ENCODE assay signal across 32 mouse cellular contexts in genomic region chr9:36494501-36495220, GRCm38 (mm10). TPM values are rescaled to one million over a fixed set of nuclear protein-coding genes. Genes with fewer than 3 reads are reported as not detected.
DNase-seq lines count a peak whose midpoint lies in the region; TF ChIP-seq lines count a peak whose summit lies in the region.
"Had no signal": no experiment of that assay in that cellular context is flagged by ENCODE, and none has a peak within 500 bp of the region (broad histone marks: within the 10 kb centered on the region; RNA-seq: fewer than 3 reads in every experiment).

No protein-coding gene starts in this region.

- no peak overlapping the region for H3K4me3 ChIP-seq in ES-E14 (ENCODE audit: insufficient read depth in 1 of 2, low read depth in 1 of 2, low read length in 2 of 2, poor library complexity in 1 of 2, severe bottlenecking in 1 of 2)
- H3K4me3 ChIP-seq in thymus, adult 2 months (ENCODE audit: control insufficient read depth, insufficient read depth, low read length): no peak overlapping the region

- peaks cover 5% of the 10 kb centered on the region; the same call in 1 of the 2 replicates for H3K36me3 ChIP-seq in ES-E14 (ENCODE audit: control insufficient read depth, insufficient read depth, low read length, poor library complexity, severe bottlenecking)
- no peaks in the 10 kb centered on the region for H3K36me3 ChIP-seq in thymus, adult 2 months (ENCODE audit: control insufficient read depth, insufficient read depth, low read length)
- H3K36me3 ChIP-seq: G1E had no signal

- H3K9ac ChIP-seq in ES-E14 (ENCODE audit: insufficient read depth, low read depth, low read length, poor library complexity, severe bottlenecking): no peak overlapping the region

- no peaks in the 10 kb centered on the region for H3K27me3 ChIP-seq in thymus, adult 2 months (ENCODE audit: control insufficient read depth, insufficient read depth, low read length)
- H3K27me3 ChIP-seq: Patski had no signal

- no peak for TF ChIP-seq CTCF in thymus, adult 2 months (IDR thresholded peaks at IDR 0.05; ENCODE audit: borderline replicate concordance, control insufficient read depth, extremely low read depth, insufficient read depth, low read length, poor library complexity)

- TF ChIP-seq POLR2A in thymus, adult 2 months (IDR thresholded peaks at IDR 0.05; ENCODE audit: control insufficient read depth, extremely low read depth, insufficient read depth, low read length, poor library complexity): no peak

- 93% methylated on average over 4 of the region's 4 CpGs for WGBS in thymus, adult 2 months

- DNase-seq in ES-CJ7 (ENCODE audit: low read depth, low spot score) (peak; percentile 71), ES-E14 (ENCODE audit: low read depth, low spot score) (no peak), R1 (ENCODE audit: low read depth, low spot score) (peak; percentile 91), ZHBTc4 (ENCODE audit: low read depth, low spot score) (peak; percentile 78)
- DNase-seq in adrenal gland, postnatal 4 days (ENCODE audit: low spot score in 2 of 2): no peak
- DNase-seq in thymus, adult 2 months: no peak
- DNase-seq in T-cell, adult 2 months (ENCODE audit: low spot score): no peak
- DNase-seq in lung, postnatal 36 days: no peak
- DNase-seq: adrenal gland, adult 2 months; adrenal gland, adult 8-10 months; adrenal gland, postnatal 10 days; adrenal gland, postnatal 14 days; adrenal gland, postnatal 25 days; adrenal gland, postnatal 36 days; B cell, adult 2 months; cerebellum, adult 11 months; cerebellum, adult 11-12 months; cerebellum, adult 18-20 months; cerebellum, adult 2 months; cerebellum, adult 8-10 months; cerebellum, adult 9-10 months; cerebellum, adult 9-11 months; cerebellum, postnatal 10 days had no signal

- H3K9me3 ChIP-seq in ES-E14 (ENCODE audit: control insufficient read depth, insufficient read depth, low read depth, low read length): peaks cover 8% of the 10 kb centered on the region
- H3K9me3 ChIP-seq: G1E had no signal

- in situ Hi-C loops in ES-E14 (cut with MboI; ENCODE audit: low sequenced_read_pairs in 2 of 2, unreplicated experiment in 2 of 2): no loop called here

- H3K27ac ChIP-seq in ES-E14 (ENCODE audit: insufficient read depth, low read depth, low read length, poor library complexity, severe bottlenecking): peak overlapping the region; percentile 81
- no peak overlapping the region for H3K27ac ChIP-seq in thymus, adult 2 months (ENCODE audit: control insufficient read depth, insufficient read depth, low read length)

- no peaks in the 10 kb centered on the region for H3K4me1 ChIP-seq in ES-E14 (ENCODE audit: control insufficient read depth in 2 of 2, insufficient read depth in 2 of 2, low read length in 2 of 2, poor library complexity in 1 of 2)
- H3K4me1 ChIP-seq in thymus, adult 2 months (replicated peaks; ENCODE audit: control insufficient read depth, insufficient read depth, low read length): no peaks in the 10 kb centered on the region

TF ChIP-seq in ES-E14, 5 proteins besides CTCF, POLR2A, EP300 and RAD21:
- TF ChIP-seq HCFC1 (IDR thresholded peaks at IDR 0.05; ENCODE audit: borderline replicate concordance, insufficient read depth, low read length) (no peak), ZNF384 (IDR thresholded peaks at IDR 0.05; ENCODE audit: low read depth, low read length) (no peak), ZC3H11A (IDR thresholded peaks at IDR 0.05; ENCODE audit: borderline replicate concordance, low read depth, low read length) (no peak), CHD2 (IDR thresholded peaks at IDR 0.05; ENCODE audit: low read depth, low read length) (no peak), MAFK (IDR thresholded peaks at IDR 0.05; ENCODE audit: insufficient read depth, low read depth, low read length) (no peak)

RNA-seq across cellular contexts. Expression of gene Gm9513, which starts 19.2 kb away (rescaled TPM):
- total RNA-seq in ES-E14 (2012; rRNA removed): not detected in 2 replicates
- not detected for total RNA-seq in adrenal gland, postnatal 4 days (2021)
- not detected in 2 replicates for polyA plus RNA-seq in thymus, adult 2 months (2012; rRNA removed)
- total RNA-seq: adrenal gland, adult 18-20 months; adrenal gland, adult 2 months; adrenal gland, adult 8-10 months; adrenal gland, postnatal 10 days; adrenal gland, postnatal 14 days; adrenal gland, postnatal 25 days; adrenal gland, postnatal 36 days; CH12.LX; G1E; MEL had no signal
- polyA plus RNA-seq: activated CD4-positive, CD25-positive, alpha-beta regulatory T cell, adult 4 months; adrenal gland, adult 2 months; brain, embryonic 14.5 days; C2C12; CD4-positive, CD25-positive, alpha-beta regulatory T cell, adult 4 months; cerebellum, adult 2 months; G1E; Patski had no signal

RNA-seq across cellular contexts. Expression of gene Gm5615, which starts 47.1 kb away (rescaled TPM):
- total RNA-seq in ES-E14 (2012; rRNA removed): not detected in 2 replicates
- total RNA-seq in adrenal gland, postnatal 4 days (2021): not detected
- polyA plus RNA-seq in thymus, adult 2 months (2012; rRNA removed): not detected in 2 replicates
- total RNA-seq: adrenal gland, adult 18-20 months; adrenal gland, adult 2 months; adrenal gland, adult 8-10 months; adrenal gland, postnatal 10 days; adrenal gland, postnatal 14 days; adrenal gland, postnatal 25 days; adrenal gland, postnatal 36 days; CH12.LX; G1E; MEL had no signal
- polyA plus RNA-seq: activated CD4-positive, CD25-positive, alpha-beta regulatory T cell, adult 4 months; adrenal gland, adult 2 months; brain, embryonic 14.5 days; C2C12; CD4-positive, CD25-positive, alpha-beta regulatory T cell, adult 4 months; cerebellum, adult 2 months; G1E; Patski had no signal

Comparison
In these comparisons a context has a peak if more than half of its experiments do, and no peak if none do; other contexts are left out.
1. DNase-seq: peak in ES-CJ7 (single experiment), R1 (single experiment) and ZHBTc4 (single experiment); none in ES-E14 (single experiment), adrenal gland, postnatal 4 days (0 of 2), thymus, adult 2 months (single experiment), T-cell, adult 2 months (single experiment) and lung, postnatal 36 days (single experiment).